ENCODE assay signal across 8 mouse cellular contexts in the genomic region with DNA sequence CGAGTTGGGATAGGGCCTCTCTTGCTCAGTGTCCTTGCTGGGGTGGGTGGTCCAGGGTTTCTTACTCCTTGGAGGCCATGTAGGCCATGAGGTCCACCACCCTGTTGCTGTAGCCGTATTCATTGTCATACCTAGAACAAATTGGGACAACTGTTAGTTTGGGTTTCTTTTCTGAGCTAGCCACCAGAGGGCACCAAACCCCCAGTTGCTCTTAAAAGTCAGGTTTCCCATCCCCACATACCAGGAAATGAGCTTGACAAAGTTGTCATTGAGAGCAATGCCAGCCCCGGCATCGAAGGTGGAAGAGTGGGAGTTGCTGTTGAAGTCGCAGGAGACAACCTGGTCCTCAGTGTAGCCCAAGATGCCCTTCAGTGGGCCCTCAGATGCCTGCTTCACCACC. TPM values are rescaled to one million over a fixed set of nuclear protein-coding genes. Genes with fewer than 3 reads are reported as not detected.
A peak's percentile ranks its signal among the peaks of the same experiment; 100 is the strongest.
DNase-seq lines count a peak whose midpoint lies in the region; ATAC-seq and TF ChIP-seq lines count a peak whose summit lies in the region.
"Not testable (repeated sequence)": the region's sequence is repeated elsewhere in the genome, so short reads cannot be mapped to it uniquely, and the experiment has no call there.

No protein-coding gene starts in this region.

- TF ChIP-seq RAD21 in MEL (IDR thresholded peaks at IDR 0.05; ENCODE audit: low read depth, low read length) = peak; percentile 25

- 0 out of 4 replicates have a peak, but pooled peaks of 1 of the 2 experiments have one; percentile 16 for TF ChIP-seq POLR2A in MEL (IDR thresholded peaks at IDR 0.05; ENCODE audit: control insufficient read depth in 1 of 2, insufficient read depth in 1 of 2, low read depth in 1 of 2, low read length in 2 of 2, poor library complexity in 1 of 2)

- not testable (repeated sequence) for H3K4me2 ChIP-seq in forebrain, embryonic 11.5 days (ENCODE audit: low read depth, low read length, severe bottlenecking); liver, postnatal 0 days (ENCODE audit: low read depth, low read length)
- peak overlapping the region; percentile 76 for H3K4me2 ChIP-seq in heart, embryonic 16.5 days (ENCODE audit: low read depth, low read length)

- not testable (repeated sequence) for ATAC-seq in forebrain, embryonic 11.5 days (replicated peaks; ENCODE audit: low FRiP score); heart, embryonic 16.5 days (replicated peaks; ENCODE audit: extremely low read depth, insufficient read depth, low FRiP score); liver, postnatal 0 days

- peak; percentile 87 for DNase-seq in MEL (ENCODE audit: low read depth, low spot score)
- peak; percentile 72 for DNase-seq in c-Kit-positive CD71-positive TER-119-negative erythroid progenitor cells, embryonic 14.5 days (ENCODE audit: low read depth)
- peak; percentile 82 for DNase-seq in forebrain, embryonic 11.5 days (ENCODE audit: low spot score)
- peak; percentile 82 to 84 for DNase-seq in kidney, postnatal 4 days
- DNase-seq in liver, postnatal 0 days = peak; percentile 75
- DNase-seq in retina, embryonic 14.5 days (ENCODE audit: low spot score) = peak; percentile 84
- DNase-seq in thymus, postnatal 14 days = peak; percentile 85

- H3K36me3 ChIP-seq in MEL (ENCODE audit: control insufficient read depth in 1 of 2, insufficient read depth in 2 of 2, low read length in 2 of 2) = peaks cover 0 to 29% of the 10 kb centered on the region in 2 experiments; a peak in 3 of 4 replicates
- H3K36me3 ChIP-seq in forebrain, embryonic 11.5 days (ENCODE audit: control insufficient read depth, insufficient read depth, low read length) = not testable (repeated sequence)
- peaks cover 31% of the 10 kb centered on the region for H3K36me3 ChIP-seq in heart, embryonic 16.5 days (ENCODE audit: control insufficient read depth, insufficient read depth)
- peaks cover 37% of the 10 kb centered on the region for H3K36me3 ChIP-seq in liver, postnatal 0 days (replicated peaks; ENCODE audit: insufficient read depth, low read length)

- not testable (repeated sequence) for H3K9me3 ChIP-seq in MEL (replicated peaks; ENCODE audit: insufficient read depth, low read length); forebrain, embryonic 11.5 days (ENCODE audit: control insufficient read depth, low read length); heart, embryonic 16.5 days (replicated peaks; ENCODE audit: control insufficient read depth, low read length); liver, postnatal 0 days (ENCODE audit: low read length)

- H3K79me2 ChIP-seq in MEL (ENCODE audit: control insufficient read depth, insufficient read depth, low read length, poor library complexity) = peaks cover 32% of the 10 kb centered on the region

- not testable (repeated sequence) for TF ChIP-seq EP300 in MEL (IDR thresholded peaks at IDR 0.05; ENCODE audit: low read depth in 1 of 2, low read length in 2 of 2); liver, postnatal 0 days (IDR thresholded peaks at IDR 0.05; ENCODE audit: low read depth)

- 6% methylated on average over 3 of the region's 5 CpGs for WGBS in forebrain, embryonic 11.5 days
- WGBS in heart, embryonic 16.5 days = 17% methylated on average over 3 of the region's 5 CpGs
- WGBS in liver, postnatal 0 days (ENCODE audit: insufficient replicate concordance) = 20% methylated on average over 3 of the region's 5 CpGs

- not testable (repeated sequence) for H3K27me3 ChIP-seq in MEL (ENCODE audit: control insufficient read depth in 1 of 2, insufficient read depth in 2 of 2, low read length in 2 of 2); forebrain, embryonic 11.5 days (ENCODE audit: control insufficient read depth, insufficient read depth, low read length); heart, embryonic 16.5 days (ENCODE audit: control insufficient read depth, insufficient read depth, low read length); liver, postnatal 0 days (ENCODE audit: insufficient read depth, low read length)

- H3K4me1 ChIP-seq in MEL (ENCODE audit: control insufficient read depth in 1 of 2, insufficient read depth in 2 of 2, low read length in 2 of 2) = peaks cover 0 to 41% of the 10 kb centered on the region in 2 experiments; a peak in 3 of 4 replicates
- H3K4me1 ChIP-seq in forebrain, embryonic 11.5 days (replicated peaks; ENCODE audit: control insufficient read depth, insufficient read depth, low read length) = peaks cover 23% of the 10 kb centered on the region
- H3K4me1 ChIP-seq in heart, embryonic 16.5 days (ENCODE audit: control insufficient read depth, insufficient read depth, low read length) = peaks cover 22% of the 10 kb centered on the region
- H3K4me1 ChIP-seq in liver, postnatal 0 days (ENCODE audit: insufficient read depth) = peaks cover 33% of the 10 kb centered on the region

- not testable (repeated sequence) for H3K9ac ChIP-seq in MEL (ENCODE audit: control insufficient read depth, low read depth, low read length, poor library complexity, severe bottlenecking); forebrain, embryonic 11.5 days (ENCODE audit: low read length); heart, embryonic 16.5 days (ENCODE audit: low read length); liver, postnatal 0 days (replicated peaks)

- peak; percentile 47 to 54 (median 53) for TF ChIP-seq CTCF in MEL (IDR thresholded peaks at IDR 0.05 in 2 of 3, conservative IDR thresholded peaks at IDR 0.05 in 1 of 3; ENCODE audit: control insufficient read depth in 1 of 3, insufficient read depth in 1 of 3, low read depth in 2 of 3, low read length in 3 of 3, poor library complexity in 1 of 3, severe bottlenecking in 1 of 3)
- peak; percentile 75 for TF ChIP-seq CTCF in liver, postnatal 0 days (IDR thresholded peaks at IDR 0.05; ENCODE audit: low read depth)

- H3K27ac ChIP-seq in MEL (ENCODE audit: control insufficient read depth, low read depth, low read length); forebrain, embryonic 11.5 days (ENCODE audit: low read depth, low read length); liver, postnatal 0 days (ENCODE audit: low read depth): not testable (repeated sequence)
- peak overlapping the region; percentile 85 for H3K27ac ChIP-seq in heart, embryonic 16.5 days (ENCODE audit: low read length)

- not testable (repeated sequence) for H3K4me3 ChIP-seq in MEL (ENCODE audit: control insufficient read depth in 1 of 2, insufficient read depth in 1 of 2, low read depth in 2 of 2, low read length in 2 of 2); forebrain, embryonic 11.5 days (ENCODE audit: low read depth, low read length); liver, postnatal 0 days (ENCODE audit: low read depth, low read length)
- peak overlapping the region; percentile 90 for H3K4me3 ChIP-seq in heart, embryonic 16.5 days (ENCODE audit: low read length)

TF ChIP-seq in MEL, 35 proteins besides CTCF, POLR2A, EP300 and RAD21 (continues in another document):
- peak; percentile 39 for TF ChIP-seq SMC3 (IDR thresholded peaks at IDR 0.05; ENCODE audit: low read depth, low read length)

RNA-seq across cellular contexts. Expression of a gene that starts 4.3 kb away (rescaled TPM):
- 723 and 1,144 TPM in 2 replicates for total RNA-seq in MEL (2012; rRNA removed)
- polyA plus RNA-seq in MEL (2012; ENCODE audit: insufficient read depth in 1 of 2, insufficient read length in 2 of 2, low read depth in 1 of 2, low replicate concordance in 2 of 2, missing spikeins in 1 of 2) = 1,000 to 10,000 TPM in 1 of 2 experiments, not detected in 1; 1,834 TPM
- polyA plus RNA-seq in forebrain, embryonic 11.5 days (2014; fragmentation: Nextera tagmentation; extraction: Ambion mirVana) = 2,700 and 2,872 TPM in 2 replicates
- polyA plus RNA-seq in heart, embryonic 16.5 days (2015; fragmentation: Nextera tagmentation; extraction: Ambion mirVana) = 3,677 and 4,254 TPM in 2 replicates
- polyA plus RNA-seq in liver, postnatal 0 days (2015; fragmentation: Nextera tagmentation; extraction: Ambion mirVana) = 1,355 and 1,565 TPM in 2 replicates

RNA-seq across cellular contexts. Expression of a gene that starts 16.9 kb away (rescaled TPM):
- 75.4 and 96.1 TPM in 2 replicates for total RNA-seq in MEL (2012; rRNA removed)
- polyA plus RNA-seq in MEL (2012; ENCODE audit: insufficient read depth in 1 of 2, insufficient read length in 2 of 2, low read depth in 1 of 2, low replicate concordance in 2 of 2, missing spikeins in 1 of 2) = 10 to 100 TPM in 1 of 2 experiments, not detected in 1; 96.9 TPM
- 10.5 and 12.3 TPM in 2 replicates for polyA plus RNA-seq in forebrain, embryonic 11.5 days (2014; fragmentation: Nextera tagmentation; extraction: Ambion mirVana)
- 11.7 and 13.2 TPM in 2 replicates for polyA plus RNA-seq in heart, embryonic 16.5 days (2015; fragmentation: Nextera tagmentation; extraction: Ambion mirVana)
- polyA plus RNA-seq in liver, postnatal 0 days (2015; fragmentation: Nextera tagmentation; extraction: Ambion mirVana) = 4.2 and 4.8 TPM in 2 replicates

RNA-seq across cellular contexts. Expression of a gene that starts 29.5 kb away (rescaled TPM):
- total RNA-seq in MEL (2012; rRNA removed) = 86.6 and 88.8 TPM in 2 replicates
- 100 to 1,000 TPM in 1 of 2 experiments, not detected in 1; 394 TPM for polyA plus RNA-seq in MEL (2012; ENCODE audit: insufficient read depth in 1 of 2, insufficient read length in 2 of 2, low read depth in 1 of 2, low replicate concordance in 2 of 2, missing spikeins in 1 of 2)
- 225 and 271 TPM in 2 replicates for polyA plus RNA-seq in forebrain, embryonic 11.5 days (2014; fragmentation: Nextera tagmentation; extraction: Ambion mirVana)
- 97.4 and 99.3 TPM in 2 replicates for polyA plus RNA-seq in heart, embryonic 16.5 days (2015; fragmentation: Nextera tagmentation; extraction: Ambion mirVana)
- 33.5 and 39.1 TPM in 2 replicates for polyA plus RNA-seq in liver, postnatal 0 days (2015; fragmentation: Nextera tagmentation; extraction: Ambion mirVana)

RNA-seq across cellular contexts. Expression of a gene that starts 29.6 kb away (rescaled TPM):
- total RNA-seq in MEL (2012; rRNA removed) = 208 and 251 TPM in 2 replicates
- polyA plus RNA-seq in MEL (2012; ENCODE audit: insufficient read depth in 1 of 2, insufficient read length in 2 of 2, low read depth in 1 of 2, low replicate concordance in 2 of 2, missing spikeins in 1 of 2) = 100 to 1,000 TPM in 1 of 2 experiments, not detected in 1; 286 TPM
- 195 and 197 TPM in 2 replicates for polyA plus RNA-seq in forebrain, embryonic 11.5 days (2014; fragmentation: Nextera tagmentation; extraction: Ambion mirVana)
- polyA plus RNA-seq in heart, embryonic 16.5 days (2015; fragmentation: Nextera tagmentation; extraction: Ambion mirVana) = 270 and 281 TPM in 2 replicates
- 210 and 215 TPM in 2 replicates for polyA plus RNA-seq in liver, postnatal 0 days (2015; fragmentation: Nextera tagmentation; extraction: Ambion mirVana)

RNA-seq across cellular contexts. Expression of a gene that starts 30.3 kb away (rescaled TPM):
- 210 and 263 TPM in 2 replicates for total RNA-seq in MEL (2012; rRNA removed)
- 100 to 1,000 TPM; 221 to 337 TPM for polyA plus RNA-seq in MEL (2012; ENCODE audit: insufficient read depth in 1 of 2, insufficient read length in 2 of 2, low read depth in 1 of 2, low replicate concordance in 2 of 2, missing spikeins in 1 of 2)
- 65.4 and 70.3 TPM in 2 replicates for polyA plus RNA-seq in forebrain, embryonic 11.5 days (2014; fragmentation: Nextera tagmentation; extraction: Ambion mirVana)
- polyA plus RNA-seq in heart, embryonic 16.5 days (2015; fragmentation: Nextera tagmentation; extraction: Ambion mirVana) = 45.0 and 45.8 TPM in 2 replicates
- 23.2 and 24.8 TPM in 2 replicates for polyA plus RNA-seq in liver, postnatal 0 days (2015; fragmentation: Nextera tagmentation; extraction: Ambion mirVana)
